In genomic region chr8:72169681-72170249, GRCm38 (mm10) we compare ENCODE assay signal across 15 mouse cellular contexts. TPM values are rescaled to one million over a fixed set of nuclear protein-coding genes. Genes with fewer than 3 reads are reported as not detected.
DNase-seq lines count a peak whose midpoint lies in the region; ATAC-seq and TF ChIP-seq lines count a peak whose summit lies in the region.
"Had no signal": no experiment of that assay in that cellular context is flagged by ENCODE, and none has a peak within 500 bp of the region (broad histone marks: within the 10 kb centered on the region; RNA-seq: fewer than 3 reads in every experiment).

No protein-coding gene starts in this region.

- H3K9ac ChIP-seq in midbrain, embryonic 11.5 days (ENCODE audit: low read length): no peak overlapping the region
- H3K9ac ChIP-seq in midbrain, postnatal 0 days (replicated peaks; ENCODE audit: low read length, poor library complexity, severe bottlenecking): no peak overlapping the region
- no peak overlapping the region for H3K9ac ChIP-seq in liver, adult 2 months (ENCODE audit: low read depth, low read length)
- H3K9ac ChIP-seq in forebrain, embryonic 14.5 days (ENCODE audit: low read length): no peak overlapping the region
- H3K9ac ChIP-seq: lung, embryonic 14.5 days; midbrain, embryonic 12.5 days had no signal

- H3K27ac ChIP-seq in midbrain, embryonic 11.5 days (ENCODE audit: low read depth, low read length): no peak overlapping the region
- H3K27ac ChIP-seq in midbrain, postnatal 0 days (ENCODE audit: low read depth, low read length): no peak overlapping the region
- H3K27ac ChIP-seq in liver, adult 2 months (replicated peaks; ENCODE audit: insufficient read depth, low read depth, low read length): peak overlapping the region; percentile 89
- no peak overlapping the region for H3K27ac ChIP-seq in forebrain, embryonic 14.5 days (ENCODE audit: low read depth, low read length)
- H3K27ac ChIP-seq: midbrain, embryonic 12.5 days had no signal

- H3K36me3 ChIP-seq in midbrain, embryonic 11.5 days (ENCODE audit: control insufficient read depth, insufficient read depth, low read length): peaks cover 23% of the 10 kb centered on the region
- peaks cover 66% of the 10 kb centered on the region for H3K36me3 ChIP-seq in midbrain, postnatal 0 days (ENCODE audit: insufficient read depth, low read length)
- H3K36me3 ChIP-seq in liver, adult 2 months (ENCODE audit: control insufficient read depth, insufficient read depth, low read length): peaks cover 31% of the 10 kb centered on the region
- H3K36me3 ChIP-seq in forebrain, embryonic 14.5 days (ENCODE audit: control insufficient read depth, insufficient read depth, low read length): peaks cover 76% of the 10 kb centered on the region

- no peaks in the 10 kb centered on the region for H3K9me3 ChIP-seq in midbrain, embryonic 11.5 days (ENCODE audit: control insufficient read depth, low read length)
- H3K9me3 ChIP-seq in midbrain, postnatal 0 days (ENCODE audit: low read length): no peaks in the 10 kb centered on the region
- H3K9me3 ChIP-seq in forebrain, embryonic 14.5 days (replicated peaks; ENCODE audit: control insufficient read depth, low read length): no peaks in the 10 kb centered on the region
- H3K9me3 ChIP-seq: midbrain, embryonic 12.5 days had no signal

- ATAC-seq in midbrain, embryonic 11.5 days (ENCODE audit: low FRiP score): no peak
- ATAC-seq in midbrain, postnatal 0 days (ENCODE audit: low FRiP score): no peak
- ATAC-seq in forebrain, embryonic 14.5 days: no peak

- no peak overlapping the region for H3K4me3 ChIP-seq in midbrain, embryonic 11.5 days (ENCODE audit: low read depth, low read length)
- H3K4me3 ChIP-seq in midbrain, postnatal 0 days (ENCODE audit: low read depth, low read length): no peak overlapping the region
- H3K4me3 ChIP-seq in liver, adult 2 months (ENCODE audit: insufficient read depth, low read depth, low read length): no peak overlapping the region
- no peak overlapping the region for H3K4me3 ChIP-seq in forebrain, embryonic 14.5 days (ENCODE audit: low read depth, low read length)
- H3K4me3 ChIP-seq: midbrain, embryonic 12.5 days had no signal

- TF ChIP-seq CTCF in midbrain, postnatal 0 days (IDR thresholded peaks at IDR 0.05): no peak
- no peak for TF ChIP-seq CTCF in liver, adult 2 months (IDR thresholded peaks at IDR 0.05; ENCODE audit: low read depth, low read length)

- peak; percentile 33 for DNase-seq in midbrain, embryonic 11.5 days (ENCODE audit: low spot score, missing footprints)
- no peak for DNase-seq in midbrain, postnatal 0 days (ENCODE audit: low spot score)
- DNase-seq in kidney, adult 18-20 months: peak; percentile 65
- DNase-seq in liver, adult 2 months (ENCODE audit: extremely low read depth, low read depth, low spot score): peak; percentile 95
- DNase-seq in spleen, postnatal 36 days (ENCODE audit: low spot score in 2 of 2): peak; percentile 24 to 40
- DNase-seq in forebrain, embryonic 14.5 days (ENCODE audit: low spot score): no peak
- DNase-seq in embryo, embryonic 9.5 days (ENCODE audit: extremely low spot score): no peak
- DNase-seq in lung, postnatal 25 days (ENCODE audit: low spot score): no peak
- DNase-seq: lung, embryonic 14.5 days had no signal

- H3K79me2 ChIP-seq in liver, adult 2 months (ENCODE audit: control insufficient read depth, insufficient read depth, low read length): peaks cover 9% of the 10 kb centered on the region; the same call in 1 of the 2 replicates

- no peak overlapping the region for H3K4me2 ChIP-seq in midbrain, embryonic 11.5 days
- H3K4me2 ChIP-seq in midbrain, postnatal 0 days (ENCODE audit: low read depth, low read length, poor library complexity, severe bottlenecking): no peak overlapping the region
- no peak overlapping the region for H3K4me2 ChIP-seq in forebrain, embryonic 14.5 days (ENCODE audit: low read length)
- H3K4me2 ChIP-seq: lung, embryonic 14.5 days; midbrain, embryonic 12.5 days had no signal

- no peaks in the 10 kb centered on the region for H3K27me3 ChIP-seq in midbrain, embryonic 11.5 days (ENCODE audit: control insufficient read depth, insufficient read depth, low read length)
- H3K27me3 ChIP-seq in midbrain, postnatal 0 days (ENCODE audit: insufficient read depth, low read length): no peaks in the 10 kb centered on the region
- H3K27me3 ChIP-seq in liver, adult 2 months (ENCODE audit: control insufficient read depth, insufficient read depth, low read length): no peaks in the 10 kb centered on the region
- H3K27me3 ChIP-seq in forebrain, embryonic 14.5 days (replicated peaks; ENCODE audit: control insufficient read depth, insufficient read depth, low read length): no peaks in the 10 kb centered on the region
- H3K27me3 ChIP-seq: midbrain, embryonic 12.5 days had no signal

- 0 out of 2 replicates have a peak, but pooled peaks have one; percentile 4 for TF ChIP-seq POLR2A in liver, adult 2 months (IDR thresholded peaks at IDR 0.05; ENCODE audit: extremely low read depth, insufficient read depth, low read length)

- 95% methylated on average over 3 of the region's 3 CpGs for WGBS in midbrain, embryonic 11.5 days
- WGBS in midbrain, postnatal 0 days: 94% methylated on average over 3 of the region's 3 CpGs
- WGBS in liver, adult 2 months: 20% methylated on average over 3 of the region's 3 CpGs
- 91% methylated on average over 3 of the region's 3 CpGs for WGBS in forebrain, embryonic 14.5 days

- no peaks in the 10 kb centered on the region for H3K4me1 ChIP-seq in midbrain, embryonic 11.5 days (ENCODE audit: control insufficient read depth, insufficient read depth, low read length)
- H3K4me1 ChIP-seq in midbrain, postnatal 0 days (ENCODE audit: insufficient read depth, low read length): no peaks in the 10 kb centered on the region
- peaks cover 8% of the 10 kb centered on the region for H3K4me1 ChIP-seq in liver, adult 2 months (ENCODE audit: control insufficient read depth, insufficient read depth, low read length)
- no peaks in the 10 kb centered on the region for H3K4me1 ChIP-seq in forebrain, embryonic 14.5 days (ENCODE audit: control insufficient read depth, insufficient read depth, low read length)
- H3K4me1 ChIP-seq: midbrain, embryonic 12.5 days had no signal

RNA-seq across cellular contexts. Expression of gene Rab8a, which starts 8.8 kb away (rescaled TPM):
- polyA plus RNA-seq in midbrain, embryonic 11.5 days (2014; fragmentation: Nextera tagmentation; extraction: Ambion mirVana): 103 and 107 TPM in 2 replicates
- 32.9 and 43.0 TPM in 2 replicates for total RNA-seq in midbrain, postnatal 0 days (2014; rRNA removed)
- polyA plus RNA-seq in midbrain, postnatal 0 days (2015; fragmentation: Nextera tagmentation; extraction: Ambion mirVana): 66.7 and 66.9 TPM in 2 replicates
- total RNA-seq in liver, adult 2 months (2014; rRNA removed): 91.4 and 101 TPM in 2 replicates
- polyA plus RNA-seq in liver, adult 2 months (2012; rRNA removed): 27.5 and 61.4 TPM in 2 replicates
- 85.6 and 86.7 TPM in 2 replicates for polyA plus RNA-seq in forebrain, embryonic 14.5 days (2014; fragmentation: Nextera tagmentation; extraction: Ambion mirVana)

RNA-seq across cellular contexts. Expression of gene Hsh2d, which starts 19.7 kb away (rescaled TPM):
- not detected in 2 replicates for polyA plus RNA-seq in midbrain, embryonic 11.5 days (2014; fragmentation: Nextera tagmentation; extraction: Ambion mirVana)
- total RNA-seq in midbrain, postnatal 0 days (2014; rRNA removed): 0.24 and 0.55 TPM in 2 replicates
- not detected in 2 replicates for polyA plus RNA-seq in midbrain, postnatal 0 days (2015; fragmentation: Nextera tagmentation; extraction: Ambion mirVana)
- total RNA-seq in liver, adult 2 months (2014; rRNA removed): 0.07 and 0.18 TPM in 2 replicates
- polyA plus RNA-seq in liver, adult 2 months (2012; rRNA removed): 0.07 and 0.11 TPM in 2 replicates
- not detected in 2 replicates for polyA plus RNA-seq in forebrain, embryonic 14.5 days (2014; fragmentation: Nextera tagmentation; extraction: Ambion mirVana)
- total RNA-seq: left cerebral cortex, adult 8-10 months had no signal
- polyA plus RNA-seq: midbrain, embryonic 12.5 days had no signal

RNA-seq across cellular contexts. Expression of gene Tpm4, which starts 35.0 kb away (rescaled TPM):
- 548 and 589 TPM in 2 replicates for polyA plus RNA-seq in midbrain, embryonic 11.5 days (2014; fragmentation: Nextera tagmentation; extraction: Ambion mirVana)
- total RNA-seq in midbrain, postnatal 0 days (2014; rRNA removed): 82.1 and 108 TPM in 2 replicates
- polyA plus RNA-seq in midbrain, postnatal 0 days (2015; fragmentation: Nextera tagmentation; extraction: Ambion mirVana): 87.5 and 91.5 TPM in 2 replicates
- 23.8 and 26.7 TPM in 2 replicates for total RNA-seq in liver, adult 2 months (2014; rRNA removed)
- polyA plus RNA-seq in liver, adult 2 months (2012; rRNA removed): 6.9 and 10.1 TPM in 2 replicates
- polyA plus RNA-seq in forebrain, embryonic 14.5 days (2014; fragmentation: Nextera tagmentation; extraction: Ambion mirVana): 247 and 252 TPM in 2 replicates

RNA-seq across cellular contexts. Expression of gene Cib3, which starts 42.9 kb away (rescaled TPM):
- not detected in 2 replicates for polyA plus RNA-seq in midbrain, embryonic 11.5 days (2014; fragmentation: Nextera tagmentation; extraction: Ambion mirVana)
- not detected in 2 replicates for total RNA-seq in midbrain, postnatal 0 days (2014; rRNA removed)
- polyA plus RNA-seq in midbrain, postnatal 0 days (2015; fragmentation: Nextera tagmentation; extraction: Ambion mirVana): not detected in 2 replicates
- total RNA-seq in liver, adult 2 months (2014; rRNA removed): 1.1 and 2.6 TPM in 2 replicates
- 0.60 and 1.5 TPM in 2 replicates for polyA plus RNA-seq in liver, adult 2 months (2012; rRNA removed)
- polyA plus RNA-seq in forebrain, embryonic 14.5 days (2014; fragmentation: Nextera tagmentation; extraction: Ambion mirVana): not detected in 2 replicates
- total RNA-seq: common myeloid progenitor, adult 5-6 weeks; hematopoietic stem cell, adult 5-6 weeks; left cerebral cortex, adult 8-10 months had no signal
- polyA plus RNA-seq: lung, embryonic 14.5 days; midbrain, embryonic 12.5 days; stomach, embryonic 14.5 days had no signal

RNA-seq across cellular contexts. Expression of gene Gm11034, which starts 43.7 kb away (rescaled TPM):
- polyA plus RNA-seq in midbrain, embryonic 11.5 days (2014; fragmentation: Nextera tagmentation; extraction: Ambion mirVana): not detected in 2 replicates
- not detected in 2 replicates for total RNA-seq in midbrain, postnatal 0 days (2014; rRNA removed)
- not detected in 2 replicates for polyA plus RNA-seq in midbrain, postnatal 0 days (2015; fragmentation: Nextera tagmentation; extraction: Ambion mirVana)
- not detected in 2 replicates for total RNA-seq in liver, adult 2 months (2014; rRNA removed)
- polyA plus RNA-seq in liver, adult 2 months (2012; rRNA removed): not detected in 2 replicates
- polyA plus RNA-seq in forebrain, embryonic 14.5 days (2014; fragmentation: Nextera tagmentation; extraction: Ambion mirVana): not detected in 2 replicates
- total RNA-seq: common myeloid progenitor, adult 5-6 weeks; granulocyte monocyte progenitor cell, adult 5-6 weeks; hematopoietic stem cell, adult 5-6 weeks; left cerebral cortex, adult 8-10 months had no signal
- polyA plus RNA-seq: lung, embryonic 14.5 days; midbrain, embryonic 12.5 days; stomach, embryonic 14.5 days had no signal

Comparison
In these comparisons a context has a peak if more than half of its experiments do, and no peak if none do; other contexts are left out.
1. DNase-seq: peak in midbrain, embryonic 11.5 days (single experiment), kidney, adult 18-20 months (single experiment), liver, adult 2 months (single experiment) and spleen, postnatal 36 days (2 of 2); none in midbrain, postnatal 0 days (single experiment), forebrain, embryonic 14.5 days (single experiment), embryo, embryonic 9.5 days (single experiment) and lung, postnatal 25 days (single experiment).